Mouse (Mus musculus) right cerebral cortex, postnatal 25 days (tissue): Measurements from ENCODE around the gene Lce1i.
"Not testable (repeated sequence)": the region's sequence is repeated elsewhere in the genome, so short reads cannot be mapped to it uniquely, and the experiment has no call there.

ENCODE experiments used
- DNase-seq: peaks from one replicate; pipeline ENCODE4 v3.0.0; 2022

The Lce1i gene

GRCm38 (mm10) chr3:92778799-92779198 lies at the start of gene Lce1i:
Gene Lce1i (minus strand): TSS chr3:92778899.
- DNase-seq = no peak

GRCm38 (mm10) chr3:92827108-92827507 lies 48.4 kb upstream of the Lce1i start, which contains the start of gene Kprp:
Gene Kprp (minus strand): TSS chr3:92827247.
- DNase-seq = no peak

GRCm38 (mm10) chr3:92825808-92826207 lies 47.1 kb upstream of the Lce1i start:
- DNase-seq = no peak

GRCm38 (mm10) chr3:92816036-92816435 lies 37.3 kb upstream of the Lce1i start:
- not testable (repeated sequence) for DNase-seq

GRCm38 (mm10) chr3:92815581-92815980 lies 36.9 kb upstream of the Lce1i start:
- no peak for DNase-seq

GRCm38 (mm10) chr3:92807791-92808190 lies 29.1 kb upstream of the Lce1i start, which contains the start of gene Lce1k:
Gene Lce1k (minus strand): TSS chr3:92807891.
- DNase-seq = no peak

GRCm38 (mm10) chr3:92790414-92790813 lies 11.7 kb upstream of the Lce1i start, which contains the start of gene Lce1j:
Gene Lce1j (minus strand): TSS chr3:92790514.
- no peak for DNase-seq

- no peak for DNase-seq
Observed at GRCm38 (mm10) chr3:92771573-92771972, 7.1 kb downstream of the Lce1i start.

- no peak for DNase-seq
Observed at GRCm38 (mm10) chr3:92764965-92765364, 13.7 kb downstream of the Lce1i start, which contains the start of gene Lce1h. Gene Lce1h (minus strand): TSS chr3:92765065.

GRCm38 (mm10) chr3:92753197-92753596 lies 25.5 kb downstream of the Lce1i start:
- DNase-seq = no peak

- DNase-seq = no peak
Observed at GRCm38 (mm10) chr3:92752238-92752637, 26.5 kb downstream of the Lce1i start, which contains the start of gene Lce1g. Gene Lce1g (minus strand): TSS chr3:92752338.

GRCm38 (mm10) chr3:92738996-92739395 lies 39.7 kb downstream of the Lce1i start, which contains the start of gene Gm38119:
Gene Gm38119 (minus strand): TSS chr3:92739096.
- no peak for DNase-seq
